Mouse (Mus musculus) forebrain, postnatal 0 days (tissue): Measurements from ENCODE around the gene Chchd6. TPM values are rescaled to one million over a fixed set of nuclear protein-coding genes. Genes with fewer than 3 reads are reported as not detected.

Experiments
- ATAC-seq: fragments of 200-750 bp; cut with Nextera tagmentation; 2 replicates; pipeline ENCODE4 v1.8.0; 2017; ENCODE audit warnings: mild to moderate bottlenecking, moderate library complexity
- DNase-seq: peaks from one replicate; pipeline ENCODE4 v3.0.0-alpha.2; 2015
- H3K27ac ChIP-seq: fragments of 300-500 bp; sonication (generic); 2 replicates; pipeline ENCODE4 v1.5.1; 2014; ENCODE audit warnings: low read depth, mild to moderate bottlenecking, antibody characterized with exemption, low read length, moderate library complexity, mixed read lengths
- H3K27me3 ChIP-seq: fragments of 300-500 bp; sonication (generic); 2 replicates; pipeline ENCODE4 v1.6.1; 2014; ENCODE audit warnings: mild to moderate bottlenecking, low read length, mixed read lengths; ENCODE audit not compliant: insufficient read depth
- H3K36me3 ChIP-seq: fragments of 300-500 bp; sonication (generic); 2 replicates; pipeline ENCODE4 v1.6.1; 2014; ENCODE audit warnings: mild to moderate bottlenecking, moderate library complexity; ENCODE audit not compliant: insufficient read depth
- H3K4me1 ChIP-seq: fragments of 300-500 bp; sonication (generic); 2 replicates; pipeline ENCODE4 v1.6.1; 2014; ENCODE audit warnings: antibody characterized with exemption; ENCODE audit not compliant: insufficient read depth
- H3K4me2 ChIP-seq: fragments of 300-500 bp; sonication (generic); 2 replicates; pipeline ENCODE4 v1.6.1; 2014; ENCODE audit warnings: low read depth, mild to moderate bottlenecking, moderate library complexity
- H3K4me3 ChIP-seq: fragments of 300-500 bp; sonication (generic); 2 replicates; pipeline ENCODE4 v1.5.1; 2014; ENCODE audit warnings: low read depth, low read length, mixed read lengths
- H3K9ac ChIP-seq: fragments of 300-500 bp; sonication (generic); 2 replicates; pipeline ENCODE4 v1.6.1; 2014; ENCODE audit warnings: mild to moderate bottlenecking
- H3K9me3 ChIP-seq: fragments of 300-500 bp; sonication (generic); 2 replicates; pipeline ENCODE4 v1.6.1; 2016; ENCODE audit warnings: low read length
- CTCF ChIP-seq: sonication (generic); IDR thresholded peaks from 2 replicates; pipeline ENCODE4 v1.5.1; 2016; ENCODE audit warnings: antibody characterized with exemption, control low read depth, low read depth
- WGBS: fragments of 180-500 bp; shearing (Covaris S2); extraction: QIAGEN DNeasy Blood & Tissue Kit; methylation state at CpG from one replicate; pipeline ENCODE4 v1.1.7; 2014; 5-methylcytosine and 5-hydroxymethylcytosine counted together
- polyA plus RNA-seq: library from polyadenylated mRNA; unstranded; fragments of >200 nt; fragmentation: Nextera tagmentation; extraction: Ambion mirVana; gene quantifications from 2 replicates; pipeline ENCODE4 v1.2.1, GENCODE M21; 2015
- total RNA-seq: library from RNA; depleted of rRNA; stranded (reverse); fragments of >200 nt; gene quantifications from 2 replicates; pipeline ENCODE4 v1.2.3, GENCODE M21; 2014

Gene Chchd6
- total and polyA plus RNA-seq, 2 experiments from 2014 or later: 159 to 210 TPM

- ATAC-seq (peak; percentile 90), DNase-seq (peak; percentile 87)
- Histone ChIP-seq H3K4me3 (no peak overlapping the region), H3K4me2 (no peak overlapping the region), H3K4me1 (no peaks in the 10 kb centered on the region; the same call in 1 of the 2 replicates), H3K27me3 (no peaks in the 10 kb centered on the region), H3K9ac (no peak overlapping the region), H3K27ac (no peak overlapping the region), H3K36me3 (no peaks in the 10 kb centered on the region), H3K9me3 (no peaks in the 10 kb centered on the region)
- 4% methylated on average over 4 of the region's 4 CpGs for WGBS
- TF ChIP-seq CTCF: peak; percentile 97
Observed at GRCm38 (mm10) chr6:89553012-89553704, 42.3 kb downstream of the Chchd6 start.

- DNase-seq: peak; percentile 19
- H3K27ac ChIP-seq: no peak overlapping the region
- no peak overlapping the region for H3K4me3 ChIP-seq
- no peak overlapping the region for H3K9ac ChIP-seq
- no peaks in the 10 kb centered on the region for H3K36me3 ChIP-seq
- TF ChIP-seq CTCF: no peak
- no peaks in the 10 kb centered on the region for H3K27me3 ChIP-seq
- ATAC-seq: no peak
- no peaks in the 10 kb centered on the region; the same call in 1 of the 2 replicates for H3K4me1 ChIP-seq
- 76% methylated on average over 6 of the region's 6 CpGs for WGBS
- H3K4me2 ChIP-seq: no peak overlapping the region
- H3K9me3 ChIP-seq: no peaks in the 10 kb centered on the region
Observed at GRCm38 (mm10) chr6:89552321-89553011, 43.0 kb downstream of the Chchd6 start.

DNA sequence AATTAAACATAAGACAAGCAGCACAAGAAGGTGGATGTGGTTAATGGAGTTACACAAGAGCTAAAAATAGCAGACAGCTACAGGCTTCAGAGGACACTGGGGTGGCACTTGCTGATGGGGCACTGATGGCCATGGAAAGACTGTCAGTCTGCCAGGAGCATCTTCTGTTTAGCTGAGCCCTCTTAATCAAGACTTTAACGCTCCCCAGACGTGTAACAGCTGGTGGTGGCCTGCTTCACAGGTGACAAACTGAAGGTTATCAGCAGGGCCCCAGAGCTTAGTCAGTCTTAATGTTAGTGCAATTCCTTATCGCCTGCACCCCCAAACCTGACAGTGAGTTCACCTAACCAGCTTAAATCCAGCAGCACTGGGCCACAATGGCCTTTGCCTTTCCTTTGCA is 46.3 kb downstream of the Chchd6 start:
- Histone ChIP-seq H3K9me3 (no peaks in the 10 kb centered on the region), H3K36me3 (no peaks in the 10 kb centered on the region), H3K27ac (no peak overlapping the region), H3K4me2 (no peak overlapping the region), H3K27me3 (no peaks in the 10 kb centered on the region), H3K4me1 (no peaks in the 10 kb centered on the region; the same call in 1 of the 2 replicates), H3K4me3 (no peak overlapping the region), H3K9ac (no peak overlapping the region)
- TF ChIP-seq CTCF: no peak
- no peak for ATAC-seq
- 69% methylated on average over 3 of the region's 3 CpGs for WGBS
- no peak for DNase-seq

DNA sequence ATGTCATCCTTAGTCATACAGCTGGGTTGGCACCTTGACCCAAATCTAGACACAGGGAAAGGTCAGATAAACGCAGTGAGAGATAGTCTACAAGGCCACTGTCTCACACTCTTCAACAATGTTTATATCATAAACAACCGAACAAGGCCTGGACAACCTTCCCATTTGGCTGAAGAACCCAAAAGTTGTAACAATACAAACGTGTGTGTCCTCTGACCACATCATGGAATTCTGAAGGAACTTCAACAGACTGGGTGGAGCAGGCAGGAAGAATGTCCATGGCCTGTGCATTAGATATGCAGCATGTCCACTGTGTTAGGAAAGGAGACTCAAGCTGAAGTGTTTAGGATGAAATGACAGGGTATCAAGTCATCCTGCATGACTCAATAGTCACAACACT is 47.5 kb downstream of the Chchd6 start:
- no peak for DNase-seq
- Histone ChIP-seq H3K4me2 (no peak overlapping the region), H3K4me1 (no peaks in the 10 kb centered on the region; the same call in 1 of the 2 replicates), H3K9ac (no peak overlapping the region), H3K4me3 (no peak overlapping the region), H3K9me3 (no peaks in the 10 kb centered on the region), H3K27me3 (no peaks in the 10 kb centered on the region), H3K27ac (no peak overlapping the region), H3K36me3 (no peaks in the 10 kb centered on the region)
- WGBS: 84% methylated on average over 3 of the region's 3 CpGs
- ATAC-seq: no peak
- no peak for TF ChIP-seq CTCF

DNA sequence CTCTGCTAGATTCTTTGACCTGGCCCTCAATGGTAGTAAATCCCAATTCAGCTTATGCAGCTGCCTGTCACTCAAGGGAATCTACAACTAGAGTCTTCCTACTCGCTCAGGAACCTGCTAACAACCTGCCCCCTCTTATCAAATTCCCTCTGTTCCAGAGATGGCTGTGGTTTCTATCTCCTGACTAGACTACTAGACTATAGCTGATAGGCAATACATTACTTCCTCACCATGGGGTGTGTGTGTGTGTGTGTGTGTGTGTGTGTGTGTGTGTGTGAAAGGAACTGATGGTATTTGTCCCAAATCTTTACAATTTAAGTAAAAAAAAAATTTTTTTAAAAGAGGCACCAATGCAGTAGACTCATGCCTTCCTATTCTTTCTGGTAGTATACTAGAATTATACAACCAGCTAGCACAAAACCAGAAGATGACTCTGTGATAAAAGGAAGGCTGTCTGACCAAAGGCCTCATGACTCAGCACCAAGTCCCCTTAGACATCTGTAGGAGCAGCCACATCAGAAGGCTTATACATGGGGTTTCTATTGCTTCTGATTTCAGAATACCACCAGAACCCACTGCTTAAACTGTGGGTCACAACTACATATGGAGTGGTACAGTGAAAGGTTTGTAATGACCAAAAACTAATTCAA is 57.2 kb downstream of the Chchd6 start:
- H3K4me2 ChIP-seq: no peak overlapping the region

DNA sequence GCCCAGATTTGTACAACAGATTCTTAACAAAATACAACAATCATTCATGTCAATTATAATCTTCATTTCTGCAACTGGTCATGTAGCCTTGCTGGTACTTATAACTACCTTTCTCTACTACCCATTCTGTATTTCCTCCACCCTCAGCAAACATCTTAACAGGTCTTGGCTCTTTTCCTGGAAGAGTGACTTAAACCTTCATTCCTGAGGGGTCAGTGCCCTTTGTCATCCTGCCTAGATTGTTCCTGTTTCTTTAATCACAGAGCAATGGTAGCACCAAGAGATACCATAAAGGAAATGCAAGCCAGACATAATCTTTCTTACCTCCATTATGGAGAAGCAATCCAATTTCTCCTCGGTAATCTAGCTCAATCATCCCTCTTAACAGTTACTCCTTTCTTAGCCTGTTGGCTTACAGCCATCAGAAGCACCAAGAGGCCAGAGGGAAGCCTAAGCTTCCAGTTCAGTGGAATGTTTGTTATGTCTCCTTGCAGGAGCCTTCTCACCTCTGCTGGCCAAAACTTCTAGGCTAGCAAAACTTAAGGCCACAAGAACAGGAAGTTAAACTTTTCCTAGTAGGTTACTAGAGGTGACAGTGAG is 59.7 kb downstream of the Chchd6 start:
- H3K9me3 ChIP-seq: no peaks in the 10 kb centered on the region
- no peak for ATAC-seq
- H3K4me1 ChIP-seq: no peaks in the 10 kb centered on the region
- no peak overlapping the region for H3K4me3 ChIP-seq
- TF ChIP-seq CTCF: no peak
- 41% methylated on average over 1 of the region's 1 CpGs for WGBS
- no peaks in the 10 kb centered on the region for H3K36me3 ChIP-seq
- H3K27ac ChIP-seq: no peak overlapping the region
- H3K9ac ChIP-seq: no peak overlapping the region
- no peak for DNase-seq
- no peaks in the 10 kb centered on the region for H3K27me3 ChIP-seq
- no peak overlapping the region for H3K4me2 ChIP-seq

More for the DNA sequence above, 57.2 kb downstream of the Chchd6 start:
- H3K9me3 ChIP-seq: no peaks in the 10 kb centered on the region
- no peak overlapping the region for H3K4me3 ChIP-seq
- H3K9ac ChIP-seq: no peak overlapping the region
- no peaks in the 10 kb centered on the region for H3K27me3 ChIP-seq
- WGBS: 86% methylated on average over 1 of the region's 1 CpGs
- ATAC-seq: no peak
- no peak for TF ChIP-seq CTCF
- no peaks in the 10 kb centered on the region for H3K4me1 ChIP-seq
- no peak overlapping the region for H3K27ac ChIP-seq
- H3K36me3 ChIP-seq: no peaks in the 10 kb centered on the region
- no peak for DNase-seq
